Mouse (Mus musculus) megakaryocyte progenitor cell, adult 5-6 weeks (primary cell): ENCODE data around the gene Zfp260. TPM values are rescaled to one million over a fixed set of nuclear protein-coding genes. Genes with fewer than 3 reads are reported as not detected.
"Not testable (repeated sequence)": the region's sequence is repeated elsewhere in the genome, so short reads cannot be mapped to it uniquely, and the experiment has no call there.

Source experiments
- ATAC-seq: replicated peaks from 2 replicates; pipeline ENCODE4 v1.8.0; 2016; ENCODE audit warnings: mild to moderate bottlenecking, moderate TSS enrichment, inconsistent platforms; ENCODE audit not compliant: poor library complexity
- total RNA-seq, 2 experiments: library from RNA; stranded (forward) in 1 of 2; stranded (reverse) in 1 of 2; fragments of 157-497, 149-512 nt in 1 of 2; fragments of 200-1000 nt in 1 of 2; gene quantifications; 2 replicates each; pipeline versions ENCODE4 v1.2.3 to v1.2.4; 2015 to 2017

The Zfp260 gene
- total RNA-seq (2015) (33.1 and 34.6 TPM in 2 replicates), total RNA-seq (2017) (26.4 and 35.4 TPM in 2 replicates)

DNA sequence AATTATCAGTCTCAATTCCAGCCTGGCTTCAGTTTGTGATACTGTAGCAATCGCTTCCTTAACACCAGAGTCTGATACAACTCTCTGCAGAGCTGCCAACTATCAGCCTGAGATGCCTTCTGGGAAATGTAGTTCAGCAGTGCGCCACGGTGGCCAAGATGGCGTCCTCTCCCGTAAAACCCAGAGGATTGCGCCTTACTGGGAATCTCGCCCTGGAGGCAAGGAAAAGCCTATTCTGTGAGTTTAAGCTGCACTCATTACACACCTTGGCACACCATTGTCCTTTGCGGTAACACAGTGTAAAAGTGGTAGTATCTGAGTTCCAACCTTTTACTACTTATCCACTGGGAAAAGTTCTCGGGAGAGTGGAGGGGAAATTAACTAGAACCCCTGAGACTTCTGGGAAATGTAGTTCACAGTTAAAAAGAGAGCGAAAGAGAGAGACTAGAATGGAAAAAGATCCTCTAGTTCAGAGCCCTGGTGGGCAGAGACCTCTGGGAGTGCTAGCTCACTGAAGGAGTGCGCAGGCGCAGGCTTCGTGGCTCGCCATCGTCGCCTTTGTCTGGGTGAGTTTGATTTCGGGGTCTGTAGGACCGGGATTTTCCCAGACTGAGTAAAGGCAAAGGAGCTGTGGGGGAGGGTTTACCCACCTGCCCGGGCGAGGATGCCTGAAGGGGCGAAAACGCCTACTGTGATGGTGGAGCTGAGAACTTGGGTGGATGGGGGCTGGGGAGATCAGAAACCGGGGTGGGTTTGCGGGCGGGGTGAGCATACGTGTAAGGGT lies at the start of gene Zfp260:
Zfp260 (plus strand) TSS at position 132 of the 784 bp plus-strand sequence.
- peak; percentile 62 for ATAC-seq

DNA sequence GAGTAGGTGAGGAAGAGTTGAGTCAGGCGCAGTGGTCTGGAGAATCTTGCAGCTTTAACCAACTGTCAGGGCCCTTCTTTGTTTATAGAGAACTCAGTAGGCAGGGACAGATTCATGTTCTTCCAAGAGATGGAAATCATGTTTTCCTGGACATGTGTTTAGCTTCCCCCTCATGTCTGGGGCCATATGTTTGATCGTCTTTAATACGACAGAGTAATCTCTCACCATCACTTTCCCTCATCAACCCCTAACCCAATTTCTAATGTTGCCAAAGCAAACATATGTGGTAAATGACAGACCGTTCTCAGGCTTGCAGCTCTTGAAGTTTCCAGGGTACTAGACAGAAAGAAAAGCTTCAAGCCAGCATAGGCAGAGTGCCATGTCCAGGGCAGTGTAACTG lies 46.5 kb upstream of the Zfp260 start:
- ATAC-seq: no peak

DNA sequence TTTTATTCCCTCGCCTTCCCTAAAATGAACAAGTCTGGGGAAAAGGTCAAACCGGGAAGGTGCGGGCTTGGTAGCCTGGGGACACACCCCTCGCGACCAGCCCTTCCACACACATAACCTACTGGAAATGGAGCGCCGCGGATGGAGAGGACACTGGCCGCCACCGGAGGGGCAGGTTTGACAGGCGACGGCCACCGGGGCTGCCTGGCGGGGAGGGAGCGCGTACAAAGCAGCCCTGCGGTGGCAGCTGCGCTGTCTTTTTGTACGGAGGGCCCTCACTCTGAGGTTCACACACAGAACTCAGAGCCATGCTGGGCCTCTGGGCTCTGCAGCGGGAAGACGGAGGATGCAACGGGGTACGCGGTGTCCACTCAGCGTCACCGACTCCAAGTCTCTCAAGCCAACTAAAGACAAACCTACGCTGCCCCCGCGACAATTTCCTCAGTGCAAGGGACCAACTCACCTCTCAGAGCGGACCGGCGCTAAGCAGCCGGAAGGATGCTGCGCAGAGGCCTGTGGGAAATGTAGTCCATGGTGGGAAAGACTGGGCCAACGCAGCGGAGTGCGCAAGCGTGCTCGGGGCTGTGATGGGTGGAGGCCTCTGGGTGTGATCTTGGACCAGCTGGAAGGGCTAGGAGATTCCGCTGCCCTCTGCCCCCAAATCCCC lies 43.6 kb upstream of the Zfp260 start, which contains the start of gene Zfp14:
Zfp14 (minus strand) TSS at position 499 of the 667 bp plus-strand sequence.
- peak; percentile 100 for ATAC-seq

DNA sequence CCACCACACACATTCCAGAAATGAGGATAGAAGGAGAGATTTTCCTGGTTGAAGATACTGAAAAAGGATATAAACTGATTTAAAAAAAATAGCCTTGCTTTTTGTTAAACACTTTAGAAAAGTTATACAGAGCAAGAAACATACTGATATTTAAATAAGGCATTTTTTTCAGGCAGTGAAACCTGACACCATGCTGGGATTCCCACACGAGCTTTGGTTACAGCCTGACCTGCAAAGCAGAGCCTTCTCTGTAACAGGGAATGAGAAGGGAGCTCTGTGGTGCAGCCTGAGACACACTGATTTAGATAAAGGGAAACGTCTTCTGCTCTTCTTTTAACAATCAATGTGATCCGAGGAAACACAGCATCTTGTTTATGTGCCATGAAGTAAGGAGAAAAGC lies 41.0 kb upstream of the Zfp260 start:
- no peak for ATAC-seq

DNA sequence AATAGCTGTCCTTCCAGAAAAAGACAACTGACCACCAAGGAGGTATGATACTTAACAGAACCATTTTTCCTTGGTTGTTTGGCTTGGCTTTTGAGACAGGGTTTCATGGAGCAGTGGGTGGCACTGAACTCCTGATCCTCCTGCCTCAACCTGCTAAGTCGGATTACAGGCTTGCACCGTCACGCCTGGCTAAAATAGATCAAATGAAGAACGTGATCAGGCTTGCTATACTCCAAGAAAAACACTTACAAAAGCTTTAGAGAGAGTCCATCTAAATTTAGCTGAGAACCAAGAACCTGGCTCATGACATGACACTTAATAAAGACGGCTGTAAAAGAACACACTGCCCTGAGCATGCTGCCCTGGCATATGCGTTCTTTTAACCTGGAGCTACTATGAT lies 34.2 kb upstream of the Zfp260 start:
- no peak for ATAC-seq

DNA sequence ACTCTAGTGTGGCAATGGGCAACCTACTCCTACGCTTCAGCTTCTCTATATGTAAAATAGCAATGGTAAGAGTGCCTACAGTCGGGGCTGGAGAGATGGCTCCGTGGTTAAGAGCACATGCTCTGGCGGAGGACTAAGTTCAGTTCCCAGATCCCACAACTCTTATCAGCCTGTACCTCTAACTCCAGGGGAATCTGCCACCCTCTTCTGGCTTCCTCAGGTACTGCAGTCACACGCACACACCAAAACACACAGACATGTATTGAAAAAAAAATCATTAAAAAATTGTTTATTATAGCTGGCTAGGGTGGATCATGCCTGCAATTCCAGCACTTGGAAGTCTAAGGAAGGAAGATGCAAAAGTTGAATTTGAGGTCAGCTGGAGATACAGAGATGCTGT lies 32.1 kb upstream of the Zfp260 start:
- peak; percentile 69 for ATAC-seq

DNA sequence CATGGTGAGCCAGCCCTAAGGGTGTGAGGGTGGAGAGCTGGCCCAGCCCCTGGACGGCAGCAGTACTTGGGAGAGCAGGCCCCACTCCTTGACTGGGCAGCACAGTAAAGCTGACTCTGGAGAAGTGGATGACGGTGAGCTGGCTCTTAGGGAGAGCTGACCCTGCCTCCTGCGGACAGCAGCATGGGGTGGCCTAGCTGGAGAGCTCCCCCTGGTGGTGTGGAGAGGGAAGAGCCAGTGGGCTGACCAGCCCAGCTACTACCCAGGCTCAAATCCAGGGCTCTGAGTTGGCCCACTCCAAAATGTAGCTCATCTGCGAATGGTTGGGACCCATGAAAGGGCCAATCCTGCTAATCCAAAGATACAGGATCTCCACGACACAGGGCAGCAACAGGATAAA lies 30.0 kb upstream of the Zfp260 start:
- no peak for ATAC-seq

DNA sequence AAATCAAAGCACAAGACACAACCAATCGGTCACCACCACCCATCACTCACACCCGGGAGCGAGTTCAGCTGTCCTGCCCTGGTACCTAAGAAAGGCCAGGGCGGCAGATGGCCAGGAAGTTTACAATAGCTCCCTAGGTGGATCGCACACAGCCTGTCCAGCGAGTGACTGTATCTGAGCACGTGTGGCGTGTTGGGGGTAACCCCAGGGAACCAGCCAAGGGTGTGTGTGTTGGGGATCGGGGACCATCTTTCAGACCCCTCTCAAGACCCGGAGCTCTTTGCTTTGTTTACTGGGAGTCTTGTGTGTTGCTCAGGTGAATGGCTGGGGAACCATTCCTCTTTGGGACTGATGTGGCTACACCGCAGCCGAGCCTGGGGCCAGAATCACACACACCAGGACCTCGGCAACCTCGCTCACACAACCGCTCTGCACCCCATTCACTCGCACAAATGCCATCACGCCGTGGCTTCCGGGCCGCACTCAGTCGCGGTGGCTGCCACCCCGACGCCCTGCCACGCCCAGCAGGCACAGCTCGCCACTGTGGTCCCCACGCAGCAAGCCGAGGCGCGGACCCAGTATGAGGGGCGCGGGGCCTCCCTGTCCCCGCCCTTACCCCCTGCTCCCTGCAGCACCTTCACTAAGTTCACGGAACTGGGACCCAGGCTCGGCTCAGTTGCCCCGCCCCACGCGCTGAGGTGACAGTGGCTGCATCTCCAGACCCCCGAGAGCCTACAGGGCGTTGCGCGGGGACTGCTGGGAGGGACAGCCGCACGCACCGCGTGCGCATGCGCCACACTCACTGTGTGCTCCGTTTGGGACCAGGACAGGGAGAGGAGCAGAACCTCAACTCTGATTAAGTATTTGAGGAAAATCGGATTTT lies 22.2 kb upstream of the Zfp260 start, which contains the start of gene Zfp82:
Zfp82 (minus strand) TSS at position 755 of the 883 bp plus-strand sequence.
- ATAC-seq: peak; percentile 95

DNA sequence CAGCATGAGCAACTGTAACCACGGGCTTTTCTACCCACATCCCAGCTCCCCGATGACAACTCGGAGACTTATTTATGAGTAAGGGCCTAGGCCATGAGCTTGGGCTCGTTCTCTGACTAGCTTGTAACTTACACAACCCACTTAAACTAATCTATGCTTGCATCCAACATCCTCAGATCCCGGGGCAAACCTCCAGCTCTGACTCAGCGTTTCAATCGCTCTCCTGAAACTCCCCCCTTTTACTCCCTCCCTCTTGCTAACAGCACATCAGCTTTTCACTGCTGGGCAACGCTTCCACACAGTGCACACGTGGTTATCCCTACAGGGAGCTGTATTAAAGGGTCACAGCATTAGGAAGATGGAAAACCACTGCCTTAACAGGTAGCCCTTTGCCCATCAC lies 8.1 kb upstream of the Zfp260 start:
- ATAC-seq: no peak

DNA sequence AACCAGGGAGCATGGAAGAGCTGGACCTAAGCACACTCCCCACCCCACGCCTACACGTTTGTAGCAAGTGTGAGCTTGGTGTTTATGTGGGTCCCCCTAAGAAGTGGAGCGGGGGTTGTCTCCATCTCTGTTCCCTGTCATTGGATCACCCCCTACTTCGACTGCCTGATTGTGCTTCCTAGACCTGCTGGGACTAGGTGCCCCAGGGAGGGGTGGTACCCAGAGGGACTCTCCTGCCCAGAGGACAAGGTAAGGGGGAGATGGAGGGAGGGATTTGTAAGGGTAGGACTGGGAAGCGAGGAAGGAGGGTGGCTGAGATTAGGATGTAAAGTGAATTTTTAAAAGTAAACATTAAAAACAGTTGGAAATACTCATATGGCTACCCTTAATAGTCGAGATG lies 5.2 kb upstream of the Zfp260 start:
- no peak for ATAC-seq

DNA sequence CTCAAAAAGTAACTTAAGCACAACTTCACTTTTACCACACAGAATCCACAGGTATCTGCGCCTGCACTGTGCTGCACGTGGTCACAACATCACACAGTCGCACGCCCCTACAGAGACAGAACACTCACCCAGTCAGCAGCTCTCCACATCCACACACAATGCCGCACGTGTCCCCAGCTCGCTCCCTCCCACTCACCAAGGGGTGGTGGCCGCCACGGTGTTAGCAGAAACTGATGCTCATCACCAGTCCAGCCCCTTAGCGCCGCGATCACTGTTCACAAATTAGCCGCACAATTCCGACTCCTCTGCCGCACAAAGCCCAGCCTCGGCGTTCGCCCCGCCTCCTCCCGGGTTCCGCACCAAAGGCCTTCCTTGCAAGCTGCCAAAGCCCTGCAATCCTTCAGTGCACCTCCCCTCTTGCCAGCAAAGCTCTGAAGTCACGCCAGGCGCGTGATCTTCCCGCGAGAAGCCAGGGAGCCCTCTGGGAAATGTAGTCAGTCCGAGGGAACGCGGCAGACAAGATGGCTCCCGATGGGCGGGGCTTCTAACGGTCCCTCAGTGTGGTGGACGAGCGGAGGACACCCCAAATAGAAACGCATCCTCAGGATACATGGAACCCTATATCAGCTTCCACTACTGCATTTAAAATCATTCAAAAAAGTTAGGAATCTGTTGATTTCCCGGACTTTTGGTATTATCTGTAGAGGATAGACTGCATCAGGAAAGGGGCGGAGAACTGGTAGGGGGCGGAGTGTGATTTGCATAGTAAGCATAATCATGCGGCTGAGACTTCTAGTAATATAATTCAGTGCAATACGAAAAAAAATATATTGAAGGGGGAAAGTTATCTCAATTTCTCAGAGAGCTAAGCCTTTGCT lies 4.2 kb upstream of the Zfp260 start, which contains the start of the genes Gm26920 and Zfp566:
Gm26920 (minus strand) TSS at position 319 of the 878 bp plus-strand sequence.
Zfp566 (minus strand) TSS at position 436 of the 878 bp plus-strand sequence.
- ATAC-seq: peak; percentile 81

DNA sequence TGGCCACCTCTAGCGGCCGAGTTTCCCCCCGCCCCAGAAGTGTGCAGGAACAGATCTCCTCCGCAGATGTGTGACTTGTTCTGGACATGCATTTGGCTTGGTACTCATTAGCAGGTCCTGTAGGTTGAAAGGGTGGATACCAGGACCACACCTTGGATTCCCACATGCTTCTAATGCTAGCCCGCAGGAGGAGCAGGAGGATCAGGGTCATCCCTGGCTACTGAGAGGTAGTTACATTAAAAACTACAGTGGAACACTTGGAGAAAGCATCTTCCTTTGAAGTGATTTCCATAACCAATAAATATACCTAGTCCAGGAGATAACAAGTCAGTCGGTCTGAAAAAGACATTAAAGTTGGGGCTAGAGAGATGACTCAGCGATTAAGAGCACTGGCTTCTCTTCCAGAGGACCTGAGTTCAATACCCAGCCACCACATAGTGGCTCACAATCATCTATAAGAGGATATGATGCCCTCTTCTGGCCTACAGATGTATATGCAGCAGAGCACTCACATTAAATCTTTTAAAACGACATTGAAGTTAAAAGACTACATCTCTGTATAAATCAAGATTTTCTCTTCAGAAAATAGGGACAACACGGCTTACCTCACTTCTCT lies 3.5 kb upstream of the Zfp260 start:
- no peak for ATAC-seq

DNA sequence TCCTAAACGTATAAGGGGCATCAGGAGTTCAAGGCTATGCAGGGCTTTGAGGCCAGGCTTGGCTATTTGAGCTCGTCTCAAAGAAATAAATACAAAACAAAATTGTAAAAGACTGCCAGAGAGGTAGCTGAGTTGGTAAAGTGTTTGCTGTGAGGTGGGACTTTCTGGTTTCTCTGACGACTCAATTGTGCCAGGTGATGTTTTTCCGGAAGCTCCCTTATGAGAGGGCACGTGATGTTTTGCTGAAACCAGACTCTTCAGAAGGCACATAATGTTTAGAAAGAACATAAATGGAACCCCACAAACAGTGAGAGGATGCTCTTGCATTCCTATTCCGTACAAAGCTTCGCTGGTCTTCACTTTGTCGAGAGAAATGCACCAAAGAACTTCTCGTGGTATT lies 1.9 kb upstream of the Zfp260 start:
- no peak for ATAC-seq

DNA sequence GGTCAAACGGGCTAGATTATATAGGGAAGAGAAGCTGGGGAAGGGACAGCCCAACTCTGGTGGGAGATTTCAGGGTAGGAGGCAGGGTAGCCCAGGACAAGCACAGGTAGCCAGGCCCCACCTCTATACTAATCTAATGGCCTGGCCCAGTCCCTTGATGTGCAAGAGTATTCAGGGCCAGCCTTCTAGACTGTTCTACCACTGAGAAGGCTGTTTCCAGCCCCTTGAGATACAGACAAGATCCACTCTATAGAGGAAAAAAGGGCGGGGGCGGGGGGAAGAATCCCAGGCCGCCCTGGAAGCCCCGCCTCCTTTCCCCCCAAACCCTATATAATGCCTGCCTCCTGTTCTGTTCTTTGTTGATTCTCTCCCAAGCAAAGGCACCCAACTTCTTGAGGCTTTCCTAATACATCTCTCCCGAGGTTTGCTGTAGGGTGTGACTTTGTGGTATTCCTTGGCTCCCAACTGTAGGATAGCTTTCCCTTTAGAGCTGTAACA lies 610 bp upstream of the Zfp260 start:
- no peak for ATAC-seq

DNA sequence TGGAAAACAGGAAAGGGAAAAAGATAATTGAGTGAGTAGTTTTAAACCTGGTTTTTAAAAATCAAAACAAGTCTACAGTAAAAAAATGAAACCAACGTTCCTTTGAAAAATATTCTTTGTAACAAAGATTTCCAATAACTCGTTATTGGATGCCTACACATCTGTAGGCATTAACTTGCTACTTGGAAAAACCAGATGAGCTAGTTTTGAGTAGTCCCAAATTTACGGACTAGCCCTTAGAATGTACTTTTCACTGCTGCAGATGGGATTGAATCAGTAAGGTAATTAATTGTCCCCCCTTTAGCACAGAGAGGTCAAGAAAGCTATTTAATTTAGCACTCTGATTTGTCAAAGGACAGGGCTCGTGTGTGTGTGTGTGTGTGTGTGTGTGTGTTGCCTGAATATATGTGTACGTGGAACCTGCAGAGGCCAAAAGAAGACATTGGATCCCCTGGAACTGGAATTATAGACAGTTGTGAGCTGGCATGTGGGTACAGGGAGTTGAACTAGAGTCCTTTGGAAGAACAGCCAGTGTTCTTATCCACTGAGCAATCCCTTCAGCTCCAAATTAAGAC lies 1.1 kb downstream of the Zfp260 start:
- ATAC-seq: no peak

DNA sequence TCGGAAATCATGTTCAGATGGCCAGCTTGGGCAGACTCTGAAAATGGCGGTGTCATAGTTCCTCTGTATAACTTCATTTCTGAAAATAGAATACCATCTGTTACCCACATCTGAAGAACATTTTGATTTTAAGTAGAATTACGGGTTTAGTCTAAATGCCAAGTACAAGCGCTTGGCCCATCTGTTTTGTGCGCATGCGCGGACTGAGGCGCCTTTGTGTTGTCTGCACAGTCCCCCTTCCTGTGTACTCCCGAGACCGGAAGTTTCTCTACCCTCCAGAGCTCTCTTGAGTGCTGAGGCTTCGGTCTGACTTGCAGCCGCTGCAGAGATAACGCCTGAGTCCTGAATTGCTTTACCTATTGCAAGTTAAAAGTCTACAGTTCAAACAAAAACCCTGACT lies 4.7 kb downstream of the Zfp260 start:
- ATAC-seq: no peak

DNA sequence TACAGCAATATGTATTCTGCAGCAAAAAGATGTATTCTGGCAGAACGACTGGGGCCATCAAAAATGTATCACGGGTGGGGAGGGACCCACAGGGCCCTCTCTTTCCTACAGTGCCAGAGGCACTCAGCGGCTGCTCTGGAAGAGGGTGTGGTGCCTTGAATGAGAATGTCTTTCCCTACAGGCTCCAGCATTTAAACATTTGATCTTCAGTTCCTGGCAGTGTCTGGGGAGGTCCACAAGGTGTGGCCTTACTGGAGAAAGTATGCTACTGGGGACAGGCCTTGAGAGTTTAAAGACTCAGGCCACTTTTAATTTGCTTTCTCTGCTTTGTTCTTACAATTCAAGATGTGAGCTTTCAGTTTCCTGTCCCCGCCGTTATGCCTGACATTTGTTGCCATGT lies 21.5 kb downstream of the Zfp260 start:
- no peak for ATAC-seq

DNA sequence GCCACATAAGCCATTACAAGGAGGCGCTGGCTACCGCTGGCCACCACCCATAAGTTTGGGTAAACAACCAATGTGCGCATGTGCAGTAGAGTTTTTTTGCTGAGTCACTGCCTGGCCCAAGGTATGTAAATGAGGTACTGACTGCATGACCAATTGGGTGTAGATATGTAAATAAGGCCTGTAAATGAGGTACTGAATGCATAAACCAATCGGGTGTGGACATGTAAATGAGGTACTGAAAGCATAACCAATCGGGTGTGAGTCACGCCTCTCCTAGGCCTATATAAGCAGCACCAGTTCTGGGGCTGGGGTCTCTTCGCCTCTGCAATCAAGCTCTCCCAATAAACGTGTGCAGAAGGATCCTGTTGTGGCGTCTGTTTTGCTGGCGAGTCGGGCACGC lies 23.4 kb downstream of the Zfp260 start:
- ATAC-seq: not testable (repeated sequence)
